ENCODE assay signal across 21 mouse cellular contexts in genomic region chr16:25083729-25084128, GRCm38 (mm10).
DNase-seq lines count a peak whose midpoint lies in the region; ATAC-seq lines count a peak whose summit lies in the region.
"Had no signal": no experiment of that assay in that cellular context is flagged by ENCODE, and none has a peak within 500 bp of the region (broad histone marks: within the 10 kb centered on the region; RNA-seq: fewer than 3 reads in every experiment).

No protein-coding gene starts in this region.

- H3K27ac ChIP-seq in kidney, embryonic 15.5 days = no peak overlapping the region
- H3K27ac ChIP-seq in kidney, embryonic 14.5 days (ENCODE audit: low read depth, low read length) = no peak overlapping the region
- no peak overlapping the region for H3K27ac ChIP-seq in limb, embryonic 11.5 days (replicated peaks; ENCODE audit: low read depth, low read length)
- no peak overlapping the region for H3K27ac ChIP-seq in limb, embryonic 10.5 days
- H3K27ac ChIP-seq: embryonic facial prominence, embryonic 10.5 days; forebrain, embryonic 13.5 days; heart, adult 2 months; heart, embryonic 15.5 days; hindbrain, embryonic 15.5 days had no signal

- H3K9ac ChIP-seq in kidney, embryonic 15.5 days = no peak overlapping the region
- H3K9ac ChIP-seq in kidney, embryonic 14.5 days (ENCODE audit: low read depth, low read length) = no peak overlapping the region
- no peak overlapping the region for H3K9ac ChIP-seq in limb, embryonic 11.5 days (ENCODE audit: low read length)
- H3K9ac ChIP-seq: forebrain, embryonic 13.5 days; forebrain, postnatal 0 days; heart, embryonic 15.5 days; hindbrain, embryonic 15.5 days had no signal

- H3K4me2 ChIP-seq in kidney, embryonic 15.5 days = no peak overlapping the region
- H3K4me2 ChIP-seq in kidney, embryonic 14.5 days (replicated peaks; ENCODE audit: low read depth, low read length) = no peak overlapping the region
- H3K4me2 ChIP-seq in limb, embryonic 11.5 days (ENCODE audit: low read depth, severe bottlenecking) = no peak overlapping the region
- H3K4me2 ChIP-seq: forebrain, embryonic 13.5 days; heart, embryonic 11.5 days; heart, embryonic 15.5 days; hindbrain, embryonic 15.5 days had no signal

- H3K9me3 ChIP-seq in kidney, embryonic 15.5 days (replicated peaks) = no peaks in the 10 kb centered on the region
- H3K9me3 ChIP-seq in kidney, embryonic 14.5 days (ENCODE audit: control insufficient read depth, low read length) = no peaks in the 10 kb centered on the region
- no peaks in the 10 kb centered on the region for H3K9me3 ChIP-seq in limb, embryonic 11.5 days (ENCODE audit: control insufficient read depth, low read length)
- no peaks in the 10 kb centered on the region for H3K9me3 ChIP-seq in limb, embryonic 10.5 days (replicated peaks)
- H3K9me3 ChIP-seq: embryonic facial prominence, embryonic 10.5 days; forebrain, embryonic 13.5 days; heart, embryonic 15.5 days; hindbrain, embryonic 15.5 days had no signal

- DNase-seq in limb, embryonic 11.5 days (ENCODE audit: low spot score) = peak; percentile 15
- DNase-seq in limb, embryonic 10.5 days (ENCODE audit: low spot score) = no peak
- DNase-seq in testis, postnatal 14 days (ENCODE audit: low spot score) = no peak
- DNase-seq in embryo, embryonic 11 days = no peak
- DNase-seq: adrenal gland, postnatal 10 days; cerebellum, adult 11 months; cerebellum, adult 8-10 months; cerebellum, postnatal 25 days; forebrain, postnatal 0 days; gastrocnemius, postnatal 25 days; heart, adult 2 months; heart, postnatal 14 days had no signal

- no peaks in the 10 kb centered on the region for H3K27me3 ChIP-seq in kidney, embryonic 15.5 days
- H3K27me3 ChIP-seq in kidney, embryonic 14.5 days (ENCODE audit: control insufficient read depth, insufficient read depth, low read length) = no peaks in the 10 kb centered on the region
- no peaks in the 10 kb centered on the region for H3K27me3 ChIP-seq in limb, embryonic 11.5 days (ENCODE audit: control insufficient read depth, insufficient read depth, low read length)
- H3K27me3 ChIP-seq in limb, embryonic 10.5 days (ENCODE audit: low read depth, poor library complexity, severe bottlenecking) = no peaks in the 10 kb centered on the region
- H3K27me3 ChIP-seq: forebrain, embryonic 13.5 days; heart, embryonic 15.5 days; hindbrain, embryonic 15.5 days had no signal

- H3K36me3 ChIP-seq in kidney, embryonic 15.5 days = no peaks in the 10 kb centered on the region
- H3K36me3 ChIP-seq in kidney, embryonic 14.5 days (ENCODE audit: control insufficient read depth, insufficient read depth, low read length) = no peaks in the 10 kb centered on the region
- H3K36me3 ChIP-seq in limb, embryonic 11.5 days (ENCODE audit: control insufficient read depth, insufficient read depth, low read length) = no peaks in the 10 kb centered on the region
- H3K36me3 ChIP-seq in limb, embryonic 10.5 days = no peaks in the 10 kb centered on the region
- H3K36me3 ChIP-seq: embryonic facial prominence, embryonic 10.5 days; G1E; heart, embryonic 15.5 days; hindbrain, embryonic 15.5 days had no signal

- WGBS in kidney, embryonic 15.5 days = 62% methylated on average over 1 of the region's 1 CpGs
- 63% methylated on average over 1 of the region's 1 CpGs for WGBS in kidney, embryonic 14.5 days
- 97% methylated on average over 1 of the region's 1 CpGs for WGBS in limb, embryonic 11.5 days
- WGBS in limb, embryonic 10.5 days = 89% methylated on average over 1 of the region's 1 CpGs

- 0 out of 2 replicates have a peak, but pooled peaks have one; percentile 46 for ATAC-seq in kidney, embryonic 15.5 days (replicated peaks; ENCODE audit: low FRiP score)
- no peak for ATAC-seq in kidney, embryonic 14.5 days (ENCODE audit: low FRiP score, low TSS enrichment)
- ATAC-seq in limb, embryonic 11.5 days (ENCODE audit: insufficient number of reproducible peaks, low FRiP score, low TSS enrichment, low read depth) = no peak
- ATAC-seq in hematopoietic stem cell, adult 5-6 weeks (replicated peaks in 1 of 2; ENCODE audit: insufficient read depth in 1 of 2, low FRiP score in 2 of 2, low TSS enrichment in 1 of 2, low read depth in 1 of 2, poor library complexity in 2 of 2, severe bottlenecking in 2 of 2) = peak; percentile 81 to 87
- ATAC-seq: forebrain, embryonic 13.5 days; forebrain, postnatal 0 days had no signal

- H3K4me1 ChIP-seq in kidney, embryonic 15.5 days = no peaks in the 10 kb centered on the region
- H3K4me1 ChIP-seq in kidney, embryonic 14.5 days (ENCODE audit: control insufficient read depth, insufficient read depth, low read length) = no peaks in the 10 kb centered on the region
- H3K4me1 ChIP-seq in limb, embryonic 11.5 days (ENCODE audit: control insufficient read depth, insufficient read depth, low read length) = no peaks in the 10 kb centered on the region
- no peaks in the 10 kb centered on the region for H3K4me1 ChIP-seq in limb, embryonic 10.5 days
- H3K4me1 ChIP-seq: embryonic facial prominence, embryonic 10.5 days; heart, embryonic 15.5 days; hindbrain, embryonic 15.5 days had no signal

- H3K4me3 ChIP-seq in kidney, embryonic 15.5 days (replicated peaks) = no peak overlapping the region
- H3K4me3 ChIP-seq in kidney, embryonic 14.5 days (ENCODE audit: low read length) = no peak overlapping the region
- no peak overlapping the region for H3K4me3 ChIP-seq in limb, embryonic 11.5 days (ENCODE audit: low read depth, low read length)
- no peak overlapping the region for H3K4me3 ChIP-seq in limb, embryonic 10.5 days
- H3K4me3 ChIP-seq: embryonic facial prominence, embryonic 10.5 days; forebrain, embryonic 13.5 days; heart, adult 2 months; heart, embryonic 15.5 days; hindbrain, embryonic 15.5 days had no signal

Comparison
In these comparisons a context has a peak if more than half of its experiments do, and no peak if none do; other contexts are left out.
1. ATAC-seq: peak in kidney, embryonic 15.5 days (single experiment) and hematopoietic stem cell, adult 5-6 weeks (2 of 2); none in kidney, embryonic 14.5 days (single experiment) and limb, embryonic 11.5 days (single experiment).